Mouse (Mus musculus) small intestine, adult 2 months (tissue): Measurements from ENCODE around the gene H2-DMa.

Source experiments
- CTCF ChIP-seq: fragments of 200-500 bp; IDR thresholded peaks from 2 replicates; pipeline ENCODE4 v1.5.1; 2012; ENCODE audit warnings: low read depth, mild to moderate bottlenecking, control low read depth, inconsistent platforms, low read length, moderate library complexity, mixed read lengths; ENCODE audit not compliant: insufficient replicate concordance, insufficient read length; ENCODE audit errors: extremely low read depth
- POLR2A ChIP-seq: fragments of 200-500 bp; IDR thresholded peaks from 2 replicates; pipeline ENCODE4 v1.6.1; 2012; ENCODE audit warnings: low read depth, mild to moderate bottlenecking, control low read depth, inconsistent platforms, low read length, moderate library complexity

GRCm38 (mm10) chr17:34123111-34123510, 3.8 kb downstream of the H2-DMa start:
- no peak for TF ChIP-seq POLR2A
- TF ChIP-seq CTCF = no peak
